Mouse (Mus musculus) heart, postnatal 25 days (tissue): Measurements from ENCODE around the gene Gm45902. TPM values are rescaled to one million over a fixed set of nuclear protein-coding genes. Genes with fewer than 3 reads are reported as not detected.

Experiments used
- DNase-seq: peaks from one replicate; pipeline ENCODE4 v3.0.0; 2022; ENCODE audit warnings: low spot score
- intact Hi-C: fragments of 180-260 bp; cut with DNase I; formaldehyde crosslinking; loops from one replicate; pipeline ENCODE4 v1.15.1; 2025
- total RNA-seq, 2 experiments: library from RNA; stranded (reverse); gene quantifications; 2 replicates each; pipeline ENCODE4 v1.2.3; 2021

Gm45902 gene
- total RNA-seq = 1 to 10 TPM in 1 of 2 experiments, under 1 TPM in 1; 0.73 to 1.2 TPM

- peak; percentile 97 for DNase-seq
- intact Hi-C loops = loop anchor here (10.0 kb wide), 1 partner anchor 178 kb away; the partner anchor contains the start of genes Acbd7 and Rpp38
These were observed at the start of gene Gm45902, which contains the start of the genes Hspa14 and Cdnf for GRCm38 (mm10) chr2:3512552-3513454. Gm45902 (minus strand) TSS chr2:3512790. Hspa14 (minus strand) TSS chr2:3512814. Cdnf (plus strand) TSS chr2:3513030.

GRCm38 (mm10) chr2:3546588-3546987 is 34.0 kb upstream of the Gm45902 start:
- intact Hi-C loops = loop anchor here (1.0 kb wide), 2 partner anchors 223 to 254 kb away; no protein-coding TSS in a partner anchor
- DNase-seq = no peak

GRCm38 (mm10) chr2:3546055-3546454 is 33.5 kb upstream of the Gm45902 start:
- DNase-seq = no peak
- intact Hi-C loops = loop anchor here (1.0 kb wide), 2 partner anchors 223 to 254 kb away; no protein-coding TSS in a partner anchor

GRCm38 (mm10) chr2:3541307-3542079 is 28.9 kb upstream of the Gm45902 start:
- intact Hi-C loops = no loop called here
- DNase-seq = no peak

- DNase-seq = no peak
- intact Hi-C loops = no loop called here
These were observed 13.7 kb upstream of the Gm45902 start for GRCm38 (mm10) chr2:3526288-3526687.

GRCm38 (mm10) chr2:3522558-3522957 is 10.0 kb upstream of the Gm45902 start:
- DNase-seq = no peak
- intact Hi-C loops = no loop called here

GRCm38 (mm10) chr2:3512076-3512475 is 514 bp downstream of the Gm45902 start:
- intact Hi-C loops = loop anchor here (10.0 kb wide), 1 partner anchor 177 kb away; the partner anchor contains the start of genes Acbd7 and Rpp38
- DNase-seq = no peak

- intact Hi-C loops = no loop called here
- DNase-seq = no peak
These were observed 11.7 kb downstream of the Gm45902 start for GRCm38 (mm10) chr2:3500886-3501285.

- DNase-seq = no peak
- intact Hi-C loops = no loop called here
These were observed 13.0 kb downstream of the Gm45902 start for GRCm38 (mm10) chr2:3499543-3499942.

- no peak for DNase-seq
- intact Hi-C loops = no loop called here
These were observed 18.7 kb downstream of the Gm45902 start for GRCm38 (mm10) chr2:3493833-3494409.

- no peak for DNase-seq
- intact Hi-C loops = no loop called here
These were observed 22.8 kb downstream of the Gm45902 start for GRCm38 (mm10) chr2:3489816-3490215.

- intact Hi-C loops = no loop called here
- no peak for DNase-seq
These were observed 32.4 kb downstream of the Gm45902 start for GRCm38 (mm10) chr2:3480239-3480638.

GRCm38 (mm10) chr2:3475746-3476251 is 36.8 kb downstream of the Gm45902 start:
- DNase-seq = no peak
- intact Hi-C loops = loop anchor here (2.0 kb wide), 1 partner anchor 35 kb away; no protein-coding TSS in a partner anchor

- peak; percentile 93 for DNase-seq
- intact Hi-C loops = loop anchor here (2.0 to 5.0 kb wide), 2 partner anchors 36 to 53 kb away; partner anchors contain the start of genes Dclre1c and Meig1
These were observed 37.7 kb downstream of the Gm45902 start, which contains the start of gene Suv39h2 for GRCm38 (mm10) chr2:3474861-3475283. Suv39h2 (minus strand) TSS chr2:3475031.

GRCm38 (mm10) chr2:3474361-3474805 is 38.2 kb downstream of the Gm45902 start:
- intact Hi-C loops = loop anchor here (2.0 to 5.0 kb wide), 2 partner anchors 36 to 52 kb away; partner anchors contain the start of genes Dclre1c and Meig1
- peak; percentile 5 for DNase-seq

GRCm38 (mm10) chr2:3473891-3474290 is 38.7 kb downstream of the Gm45902 start:
- no peak for DNase-seq
- intact Hi-C loops = loop anchor here (2.0 to 5.0 kb wide), 2 partner anchors 37 to 52 kb away; partner anchors contain the start of genes Dclre1c and Meig1

GRCm38 (mm10) chr2:3456590-3456989 is 56.0 kb downstream of the Gm45902 start:
- intact Hi-C loops = no loop called here

More at GRCm38 (mm10) chr2:3456590-3456989, 56.0 kb downstream of the Gm45902 start:
- DNase-seq = no peak
